Mouse (Mus musculus): ENCODE data around the gene Fam129b. TPM values are rescaled to one million over a fixed set of nuclear protein-coding genes. Genes with fewer than 3 reads are reported as not detected.

Gene Fam129b
- total RNA-seq, 2 experiments from 2014 or later: 22.5 to 26.9 TPM

GRCm38 (mm10) chr2:32961192-32961995 lies 85.5 kb downstream of the Fam129b start, which contains the start of the genes Rpl12 and Lrsam1:
Rpl12 (plus strand) TSS chr2:32961559.
Lrsam1 (minus strand) TSS chr2:32961614.
- peak; percentile 96 to 97 for DNase-seq
- intact Hi-C loops (cut with DNase I): no loop called here

DNA sequence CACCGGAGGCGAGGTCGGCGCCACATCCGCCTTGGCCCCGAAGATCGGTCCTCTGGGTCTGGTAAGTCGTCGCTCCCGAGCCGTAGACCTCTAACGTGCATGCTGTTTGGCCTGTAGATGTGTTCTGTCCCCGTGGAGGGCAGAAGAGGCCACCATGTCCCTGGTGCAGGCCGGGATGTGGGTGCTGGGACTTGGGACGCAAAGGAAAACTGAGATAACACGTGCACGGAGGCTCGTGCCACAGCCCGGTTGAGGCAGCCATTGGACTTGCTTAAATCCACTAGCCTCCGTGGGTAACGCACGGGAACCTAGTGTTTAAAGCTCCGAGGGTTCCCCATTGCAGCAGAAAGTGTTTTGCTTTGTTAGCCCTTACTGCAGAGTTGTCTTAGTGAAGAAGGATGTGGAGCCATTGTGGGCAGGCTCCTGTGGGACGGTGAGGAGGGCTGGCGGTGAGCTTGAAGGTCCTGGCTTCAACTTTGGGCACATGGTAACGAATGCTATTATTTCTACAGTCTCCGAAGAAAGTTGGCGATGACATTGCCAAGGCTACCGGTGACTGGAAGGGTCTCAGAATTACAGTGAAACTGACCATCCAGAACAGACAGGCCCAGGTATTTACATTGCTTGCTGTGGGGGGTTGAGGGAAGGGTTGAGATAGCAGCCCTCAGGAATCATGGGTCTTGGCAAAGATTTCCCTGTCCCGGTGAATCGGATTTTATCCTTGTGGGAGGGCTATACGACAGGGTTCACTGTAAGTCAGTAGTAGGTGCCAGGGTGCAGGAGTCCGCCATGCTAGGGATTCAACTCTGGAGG lies 86.4 kb downstream of the Fam129b start:
- no peak for DNase-seq
- intact Hi-C loops (cut with DNase I): no loop called here

- no peak for DNase-seq
- intact Hi-C loops (cut with DNase I): no loop called here
Measured at GRCm38 (mm10) chr2:32962875-32963220, 86.9 kb downstream of the Fam129b start.

DNA sequence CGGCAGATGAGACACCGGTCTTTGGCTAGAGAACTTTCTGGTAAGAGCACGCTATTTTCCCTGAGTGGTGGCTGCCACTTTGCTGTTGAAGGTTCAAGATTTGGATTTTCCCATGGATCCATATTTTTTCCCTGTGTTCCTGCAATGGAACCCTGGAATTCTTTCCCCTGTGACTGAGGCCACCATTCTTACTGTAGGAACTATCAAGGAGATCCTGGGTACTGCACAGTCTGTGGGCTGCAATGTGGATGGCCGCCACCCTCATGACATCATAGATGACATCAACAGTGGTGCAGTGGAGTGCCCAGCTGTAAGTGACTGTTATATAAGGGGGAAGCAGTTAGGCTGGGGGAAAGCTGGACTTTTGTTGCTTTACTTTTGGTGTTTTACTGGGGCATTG lies 87.6 kb downstream of the Fam129b start:
- intact Hi-C loops (cut with DNase I): no loop called here
- DNase-seq: no peak

DNA sequence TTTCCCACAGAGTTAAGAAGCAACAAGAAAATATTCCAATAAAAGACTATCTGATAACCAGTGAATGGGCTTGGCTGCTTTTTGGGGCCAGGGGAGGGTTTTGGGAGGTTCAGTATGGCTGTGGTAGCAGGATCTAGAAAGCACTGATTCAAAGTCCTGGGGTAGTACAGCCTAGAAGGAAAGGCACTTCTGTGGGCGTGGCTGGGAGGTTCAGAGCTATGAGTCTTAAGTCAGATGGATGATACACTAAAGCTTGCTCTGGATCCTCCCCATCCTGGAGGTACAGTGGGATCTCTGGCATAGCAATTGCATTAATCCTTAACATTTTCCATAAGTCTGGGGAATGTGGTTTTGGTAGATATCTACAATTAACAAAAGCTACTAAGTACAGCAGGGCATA lies 88.1 kb downstream of the Fam129b start:
- intact Hi-C loops (cut with DNase I): no loop called here

GRCm38 (mm10) chr2:32964659-32965457 lies 88.9 kb downstream of the Fam129b start:
- intact Hi-C loops (cut with DNase I): no loop called here
- no peak for DNase-seq

More for the DNA sequence above, 88.1 kb downstream of the Fam129b start:
- no peak for DNase-seq

DNA sequence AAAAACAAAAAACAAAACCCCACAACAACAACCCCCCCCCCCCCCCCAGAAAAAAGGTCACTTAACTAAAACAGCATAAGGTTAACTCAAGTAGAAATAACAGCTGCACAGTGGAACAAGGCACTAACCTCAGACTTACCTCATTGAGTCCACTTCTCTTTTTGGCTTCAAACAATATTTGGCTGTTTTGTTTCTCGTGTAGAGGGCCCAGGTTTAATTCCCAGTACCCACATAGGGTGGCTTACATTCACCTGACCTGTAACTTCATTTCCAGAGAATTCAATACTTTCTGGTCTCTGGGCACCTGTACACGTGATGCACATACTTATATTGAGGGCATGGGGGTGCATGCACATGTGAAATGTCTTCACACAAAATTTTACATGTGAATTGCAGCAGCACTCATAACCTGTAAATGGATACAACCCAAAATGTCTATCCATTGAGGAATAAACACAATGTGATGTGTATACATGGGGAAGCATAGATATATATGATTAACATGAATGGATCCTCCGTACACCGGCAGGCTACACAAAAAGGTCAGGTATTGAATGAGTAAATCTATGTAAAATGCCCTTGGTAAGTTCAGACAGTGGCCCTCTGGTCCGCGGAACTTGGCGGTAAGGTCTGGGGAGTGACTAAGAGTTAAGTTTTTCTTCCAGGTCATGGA lies 89.7 kb downstream of the Fam129b start:
- intact Hi-C loops (cut with DNase I): no loop called here
- no peak for DNase-seq

DNA sequence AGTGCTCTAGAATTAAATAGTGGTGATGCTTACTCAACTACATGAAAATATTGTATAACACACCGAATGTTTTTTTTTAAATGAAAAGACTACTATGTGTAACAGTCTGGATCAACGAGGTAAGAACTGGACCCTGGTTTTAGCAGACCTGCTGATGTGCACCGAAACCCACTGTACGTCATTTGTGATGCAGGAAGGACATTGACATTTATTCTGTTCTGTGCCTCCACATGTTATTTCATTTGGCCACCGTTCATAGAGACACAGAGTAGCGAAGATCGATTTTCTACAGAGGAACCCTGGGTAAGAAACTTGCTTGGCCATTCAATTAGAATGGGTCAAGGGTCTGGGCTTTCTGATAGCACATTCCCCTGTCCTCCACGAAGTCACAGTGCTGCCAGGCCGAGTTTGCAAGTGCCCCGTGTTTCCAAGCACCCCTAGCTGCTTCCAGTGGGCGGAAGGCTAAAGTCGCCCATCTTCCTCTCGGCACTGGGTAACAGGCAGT lies 90.3 kb downstream of the Fam129b start:
- intact Hi-C loops (cut with DNase I): no loop called here
- DNase-seq: no peak

GRCm38 (mm10) chr2:32966689-32967631 lies 91.0 kb downstream of the Fam129b start:
- intact Hi-C loops (cut with DNase I): no loop called here
- DNase-seq: peak; percentile 87 to 93

DNA sequence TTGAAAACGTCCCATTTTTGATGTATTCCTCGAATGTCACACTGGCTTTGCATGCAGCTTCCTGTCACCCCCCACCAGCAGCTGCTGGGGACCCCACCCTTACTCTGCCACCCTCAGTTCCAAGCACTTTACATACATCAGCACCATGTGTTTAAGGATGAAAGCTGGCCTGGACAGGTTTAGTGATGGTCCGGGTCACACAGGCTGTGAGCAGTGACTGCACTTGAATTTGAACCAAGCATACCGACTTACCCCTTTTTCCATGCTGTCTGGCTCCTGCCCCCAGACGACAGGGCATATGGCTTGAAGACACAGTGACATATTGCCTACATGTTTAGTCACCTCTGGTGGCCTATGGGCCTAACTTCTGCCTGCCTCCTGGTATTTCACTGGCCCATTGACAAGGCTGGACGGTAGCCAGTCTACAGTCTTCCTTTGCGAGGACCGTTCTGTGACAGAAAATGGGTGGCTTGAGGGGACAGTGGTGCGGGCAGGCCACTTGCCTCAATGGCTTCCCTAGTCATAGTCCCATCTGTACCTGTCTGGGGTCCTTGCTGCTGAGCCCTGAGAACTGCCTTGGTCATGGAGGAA lies 92.2 kb downstream of the Fam129b start:
- no peak for DNase-seq
- intact Hi-C loops (cut with DNase I): no loop called here

GRCm38 (mm10) chr2:32969326-32969725 lies 93.4 kb downstream of the Fam129b start:
- intact Hi-C loops (cut with DNase I): no loop called here
- peak; percentile 40 to 48 for DNase-seq

DNA sequence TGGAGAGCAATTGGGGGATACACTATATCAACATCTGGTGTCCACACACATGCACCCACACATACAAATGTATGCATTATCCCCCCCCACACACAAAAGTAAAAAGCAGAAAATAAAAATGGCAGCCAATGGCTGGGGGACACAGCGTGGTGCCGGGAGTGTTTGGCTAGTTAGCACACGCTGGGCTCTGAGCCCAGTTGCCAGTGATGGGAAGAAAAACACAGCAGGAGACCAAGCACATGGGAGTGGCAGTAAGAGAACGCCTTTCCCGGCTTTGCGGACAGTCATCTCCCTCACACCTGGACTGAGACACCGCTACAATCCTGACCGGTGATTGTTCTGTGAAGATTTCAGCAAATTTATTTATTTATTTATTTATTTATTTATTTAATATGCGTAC lies 95.3 kb downstream of the Fam129b start:
- DNase-seq: no peak
- intact Hi-C loops (cut with DNase I): no loop called here

DNA sequence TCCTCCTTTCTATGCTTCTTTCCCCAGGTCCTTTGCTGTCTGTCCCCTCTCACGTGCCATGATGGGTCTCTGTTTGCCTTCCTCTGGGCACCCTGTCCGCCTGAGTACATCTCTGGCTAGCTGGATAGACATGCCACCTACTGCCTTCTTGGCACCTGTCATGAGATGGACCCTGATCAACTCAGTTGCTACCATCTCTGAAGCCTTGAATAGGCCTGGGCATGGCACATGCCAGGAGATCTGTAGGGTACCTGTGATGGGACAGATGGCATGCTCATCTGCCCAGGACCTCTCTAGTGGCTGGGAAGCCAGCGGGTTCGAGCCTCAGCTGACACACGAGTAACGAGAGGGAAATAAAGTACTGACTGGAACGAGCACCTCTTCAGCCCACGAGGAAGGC lies 98.3 kb downstream of the Fam129b start:
- intact Hi-C loops (cut with DNase I): no loop called here
- no peak for DNase-seq

Other genes with a start within 250 kb of the Fam129b start
- gene Eng, start 229.5 kb upstream of the Fam129b start, total RNA-seq (2021): 100 to 1,000 TPM; 123 to 136 TPM
- 1 to 10 TPM; 5.0 to 6.6 TPM for gene Fpgs, start 172.0 kb upstream of the Fam129b start, total RNA-seq (2021)
- 10 to 100 TPM; 24.6 to 26.6 TPM for gene Cdk9, start 163.0 kb upstream of the Fam129b start, total RNA-seq (2021)
- 10 to 100 TPM; 26.8 to 28.1 TPM for gene Sh2d3c, start 155.1 kb upstream of the Fam129b start, total RNA-seq (2021)
- gene 6330409D20Rik, start 135.1 kb upstream of the Fam129b start, total RNA-seq (2021): not detected
- 1 to 10 TPM; 6.8 to 9.6 TPM for gene Tor2a, start 118.9 kb upstream of the Fam129b start, total RNA-seq (2021)
- under 1 TPM; 0.08 to 0.14 TPM for gene Ttc16, start 100.5 kb upstream of the Fam129b start, total RNA-seq (2021)
- 1 to 10 TPM; 3.7 to 3.8 TPM for gene Ptrh1, start 100.3 kb upstream of the Fam129b start, total RNA-seq (2021)
- gene Cfap157, start 91.7 kb upstream of the Fam129b start, total RNA-seq (2021): not detected
- 10 to 100 TPM; 10.1 to 14.3 TPM for gene Stxbp1, start 28.9 kb upstream of the Fam129b start, total RNA-seq (2021)
- gene Rpl12, start 85.4 kb downstream of the Fam129b start, total RNA-seq (2021): 10 to 100 TPM; 56.4 to 65.9 TPM
- 10 to 100 TPM; 14.1 to 17.0 TPM for gene Lrsam1, start 85.5 kb downstream of the Fam129b start, total RNA-seq (2021)
- gene Slc2a8, start 106.0 kb downstream of the Fam129b start, total RNA-seq (2021): 10 to 100 TPM; 18.3 to 26.7 TPM